Mouse (Mus musculus) heart, postnatal 0 days (tissue): Measurements from ENCODE around the gene Hist1h1b.

Experiments used
- CTCF ChIP-seq: IDR thresholded peaks from 2 replicates; pipeline ENCODE4 v1.5.1; 2016; ENCODE audit warnings: antibody characterized with exemption, control low read depth, low read depth
- EP300 ChIP-seq: IDR thresholded peaks from 2 replicates; pipeline ENCODE4 v1.6.1; 2016; ENCODE audit warnings: antibody characterized with exemption, low read depth

- TF ChIP-seq CTCF (no peak), EP300 (no peak)
These were observed 663 bp upstream of the Hist1h1b start for GRCm38 (mm10) chr13:21781021-21781555.
